9 mouse cellular contexts compared by ENCODE assay signal in genomic region chr1:80218268-80218667, GRCm38 (mm10). TPM values are rescaled to one million over a fixed set of nuclear protein-coding genes. Genes with fewer than 3 reads are reported as not detected.
DNase-seq lines count a peak whose midpoint lies in the region; ATAC-seq lines count a peak whose summit lies in the region.
"Had no signal": no experiment of that assay in that cellular context is flagged by ENCODE, and none has a peak within 500 bp of the region (broad histone marks: within the 10 kb centered on the region; RNA-seq: fewer than 3 reads in every experiment).

TSS of gene Fam124b (minus strand) at chr1:80218473.

- H3K9ac ChIP-seq in neural tube, embryonic 13.5 days: no peak within 1 kb of the TSS
- no peak within 1 kb of the TSS for H3K9ac ChIP-seq in neural tube, embryonic 15.5 days (replicated peaks)
- no peak within 1 kb of the TSS for H3K9ac ChIP-seq in heart, embryonic 11.5 days (ENCODE audit: low read depth, low read length)
- no peak within 1 kb of the TSS for H3K9ac ChIP-seq in kidney, embryonic 15.5 days
- H3K9ac ChIP-seq: liver, embryonic 15.5 days had no signal

- no peak within 1 kb of the TSS for H3K4me2 ChIP-seq in neural tube, embryonic 13.5 days
- no peak within 1 kb of the TSS for H3K4me2 ChIP-seq in neural tube, embryonic 15.5 days
- H3K4me2 ChIP-seq in heart, embryonic 11.5 days: no peak within 1 kb of the TSS
- no peak within 1 kb of the TSS for H3K4me2 ChIP-seq in kidney, embryonic 15.5 days
- H3K4me2 ChIP-seq: liver, embryonic 15.5 days had no signal

- H3K9me3 ChIP-seq in neural tube, embryonic 13.5 days: no peaks in the 10 kb centered on the region
- no peaks in the 10 kb centered on the region for H3K9me3 ChIP-seq in neural tube, embryonic 15.5 days (replicated peaks)
- H3K9me3 ChIP-seq in heart, embryonic 11.5 days (replicated peaks; ENCODE audit: control insufficient read depth, low read length): no peaks in the 10 kb centered on the region
- no peaks in the 10 kb centered on the region for H3K9me3 ChIP-seq in kidney, embryonic 15.5 days (replicated peaks)
- H3K9me3 ChIP-seq: liver, embryonic 15.5 days had no signal

- ATAC-seq in neural tube, embryonic 13.5 days (ENCODE audit: low read depth): 0 out of 2 replicates have a peak, but pooled peaks have one; percentile 19
- ATAC-seq in neural tube, embryonic 15.5 days (ENCODE audit: low FRiP score): no peak
- peak; percentile 68; the same call in 1 of the 2 replicates for ATAC-seq in heart, embryonic 11.5 days (replicated peaks; ENCODE audit: insufficient number of reproducible peaks, low FRiP score, low TSS enrichment)
- ATAC-seq in kidney, embryonic 15.5 days (replicated peaks; ENCODE audit: low FRiP score): peak; percentile 83; the same call in 1 of the 2 replicates

- DNase-seq in lung, postnatal 36 days: peak; percentile 78
- no peak for DNase-seq in frontal cortex, adult 2 months (ENCODE audit: extremely low spot score in 1 of 2, low spot score in 1 of 2)
- no peak for DNase-seq in cerebellum, adult 11 months
- DNase-seq in left cerebral cortex, postnatal 36 days (ENCODE audit: low spot score in 2 of 2): no peak

- no peak within 1 kb of the TSS for H3K4me3 ChIP-seq in neural tube, embryonic 13.5 days
- H3K4me3 ChIP-seq in neural tube, embryonic 15.5 days (replicated peaks): no peak within 1 kb of the TSS
- no peak within 1 kb of the TSS for H3K4me3 ChIP-seq in heart, embryonic 11.5 days (ENCODE audit: low read depth, low read length)
- H3K4me3 ChIP-seq in kidney, embryonic 15.5 days (replicated peaks): no peak within 1 kb of the TSS
- H3K4me3 ChIP-seq: liver, embryonic 15.5 days had no signal

- no peaks in the 10 kb centered on the region; the same call in 1 of the 2 replicates for H3K4me1 ChIP-seq in neural tube, embryonic 13.5 days (replicated peaks)
- H3K4me1 ChIP-seq in neural tube, embryonic 15.5 days: no peaks in the 10 kb centered on the region
- H3K4me1 ChIP-seq in heart, embryonic 11.5 days (ENCODE audit: control insufficient read depth, insufficient read depth, low read length): no peaks in the 10 kb centered on the region
- no peaks in the 10 kb centered on the region for H3K4me1 ChIP-seq in kidney, embryonic 15.5 days
- H3K4me1 ChIP-seq: liver, embryonic 15.5 days had no signal

- intact Hi-C loops in left cerebral cortex, postnatal 36 days (cut with DNase I): no loop called here

- no peak within 1 kb of the TSS; the same call in 1 of the 2 replicates for H3K27ac ChIP-seq in neural tube, embryonic 13.5 days (replicated peaks)
- H3K27ac ChIP-seq in neural tube, embryonic 15.5 days (replicated peaks): no peak within 1 kb of the TSS
- 0 out of 2 replicates have a peak within 1 kb of the TSS, but pooled peaks have one; percentile 5 for H3K27ac ChIP-seq in heart, embryonic 11.5 days (ENCODE audit: low read depth, low read length)
- H3K27ac ChIP-seq in kidney, embryonic 15.5 days: peak within 1 kb of the TSS; percentile 62
- H3K27ac ChIP-seq: liver, embryonic 15.5 days had no signal

- 81% methylated on average over 6 of the region's 6 CpGs for WGBS in neural tube, embryonic 13.5 days
- 77% methylated on average over 6 of the region's 6 CpGs for WGBS in neural tube, embryonic 15.5 days
- WGBS in heart, embryonic 11.5 days (ENCODE audit: insufficient replicate concordance): 56% methylated on average over 6 of the region's 6 CpGs
- 61% methylated on average over 6 of the region's 6 CpGs for WGBS in kidney, embryonic 15.5 days

- no peaks in the 10 kb centered on the region for H3K27me3 ChIP-seq in neural tube, embryonic 13.5 days
- H3K27me3 ChIP-seq in neural tube, embryonic 15.5 days (replicated peaks): no peaks in the 10 kb centered on the region
- H3K27me3 ChIP-seq in heart, embryonic 11.5 days (ENCODE audit: control insufficient read depth, insufficient read depth, low read length): no peaks in the 10 kb centered on the region
- no peaks in the 10 kb centered on the region for H3K27me3 ChIP-seq in kidney, embryonic 15.5 days
- H3K27me3 ChIP-seq: liver, embryonic 15.5 days had no signal

- H3K36me3 ChIP-seq in neural tube, embryonic 13.5 days: no peaks in the 10 kb centered on the region
- no peaks in the 10 kb centered on the region for H3K36me3 ChIP-seq in neural tube, embryonic 15.5 days
- no peaks in the 10 kb centered on the region for H3K36me3 ChIP-seq in heart, embryonic 11.5 days (ENCODE audit: control insufficient read depth, insufficient read depth, low read length)
- H3K36me3 ChIP-seq in kidney, embryonic 15.5 days: no peaks in the 10 kb centered on the region
- H3K36me3 ChIP-seq: liver, embryonic 15.5 days had no signal

RNA-seq across cellular contexts. Expression of gene Fam124b, which starts in this region (rescaled TPM):
- 0.80 and 0.96 TPM in 2 replicates for polyA plus RNA-seq in neural tube, embryonic 13.5 days (2015; fragmentation: Nextera tagmentation; extraction: Ambion mirVana)
- polyA plus RNA-seq in neural tube, embryonic 15.5 days (2015; fragmentation: Nextera tagmentation; extraction: Ambion mirVana): 0.69 and 1.0 TPM in 2 replicates
- 0.26 and 0.27 TPM in 2 replicates for polyA plus RNA-seq in heart, embryonic 11.5 days (2014; fragmentation: Nextera tagmentation; extraction: Ambion mirVana)
- 0.66 and 1.1 TPM in 2 replicates for polyA plus RNA-seq in kidney, embryonic 15.5 days (2015; fragmentation: Nextera tagmentation; extraction: Ambion mirVana)
- polyA plus RNA-seq in frontal cortex, adult 2 months (2012; rRNA removed): not detected in 2 replicates
- total RNA-seq in left cerebral cortex, postnatal 36 days (2021): under 1 TPM in 1 of 2 experiments, not detected in 1; 0.36 TPM
- polyA plus RNA-seq: liver, embryonic 15.5 days had no signal

Comparison
In these comparisons a context has a peak if more than half of its experiments do, and no peak if none do; other contexts are left out.
1. Peak in ATAC-seq in neural tube, embryonic 13.5 days; RNA of the gene not detected or under 1 TPM.
2. Peak in ATAC-seq and H3K27ac ChIP-seq in heart, embryonic 11.5 days; RNA of the gene not detected or under 1 TPM.